Mouse (Mus musculus) limb, embryonic 15.5 days (tissue): ENCODE data around the gene Syngr4. TPM values are rescaled to one million over a fixed set of nuclear protein-coding genes. Genes with fewer than 3 reads are reported as not detected.
"Not testable (repeated sequence)": the region's sequence is repeated elsewhere in the genome, so short reads cannot be mapped to it uniquely, and the experiment has no call there.

Source experiments
- ATAC-seq: fragments of 200-750 bp; cut with Nextera tagmentation; 2 replicates; pipeline ENCODE4 v1.8.0; 2017; ENCODE audit warnings: low read depth, moderate TSS enrichment; ENCODE audit not compliant: insufficient number of reproducible peaks, low FRiP score, low TSS enrichment
- H3K27ac ChIP-seq: fragments of 300-500 bp; sonication (generic); 2 replicates; pipeline ENCODE4 v1.5.1; 2015; ENCODE audit warnings: moderate library complexity, mild to moderate bottlenecking, inconsistent platforms
- H3K27me3 ChIP-seq: fragments of 300-500 bp; sonication (generic); 2 replicates; pipeline ENCODE4 v1.6.1; 2015; ENCODE audit warnings: inconsistent platforms
- H3K36me3 ChIP-seq: fragments of 300-500 bp; sonication (generic); 2 replicates; pipeline ENCODE4 v1.6.1; 2015; ENCODE audit warnings: inconsistent platforms
- H3K4me1 ChIP-seq: fragments of 300-500 bp; sonication (generic); 2 replicates; pipeline ENCODE4 v1.6.1; 2015; ENCODE audit warnings: inconsistent platforms
- H3K4me2 ChIP-seq: fragments of 300-500 bp; sonication (generic); 2 replicates; pipeline ENCODE4 v1.6.1; 2015; ENCODE audit warnings: mild to moderate bottlenecking, inconsistent platforms
- H3K4me3 ChIP-seq: fragments of 300-500 bp; sonication (generic); 2 replicates; pipeline ENCODE4 v1.5.1; 2015; ENCODE audit warnings: mild to moderate bottlenecking, inconsistent platforms
- H3K9ac ChIP-seq: fragments of 300-500 bp; sonication (generic); 2 replicates; pipeline ENCODE4 v1.6.1; 2015; ENCODE audit warnings: inconsistent platforms
- H3K9me3 ChIP-seq: fragments of 300-500 bp; sonication (generic); 2 replicates; pipeline ENCODE4 v1.6.1; 2016; ENCODE audit warnings: inconsistent platforms
- WGBS: fragments of 180-500 bp; shearing (Covaris S2); methylation state at CpG from one replicate; pipeline ENCODE4 v1.1.7; 2015; 5-methylcytosine and 5-hydroxymethylcytosine counted together
- polyA plus RNA-seq: library from polyadenylated mRNA; unstranded; fragments of >200 nt; fragmentation: Nextera tagmentation; extraction: Ambion mirVana; gene quantifications from 2 replicates; pipeline ENCODE4 v1.2.1, GENCODE M21; 2015

The Syngr4 gene
- polyA plus RNA-seq = 0.49 and 0.86 TPM in 2 replicates

GRCm38 (mm10) chr7:45896517-45897257 lies at the start of gene Syngr4, which contains the start of gene Tmem143:
Gene Syngr4, minus strand, starts transcription at chr7:45896714.
Gene Tmem143, plus strand, starts transcription at chr7:45896941.
- ATAC-seq = peak; percentile 93
- Histone ChIP-seq H3K36me3 (no peaks in the 10 kb centered on the region), H3K27me3 (no peaks in the 10 kb centered on the region), H3K4me2 (peak within 1 kb of the TSS; percentile 88), H3K4me1 (peaks cover 9% of the 10 kb centered on the region; the same call in 1 of the 2 replicates), H3K27ac (peak within 1 kb of the TSS; percentile 84), H3K9me3 (no peaks in the 10 kb centered on the region), H3K9ac (peak within 1 kb of the TSS; percentile 48), H3K4me3 (peak within 1 kb of the TSS; percentile 55)
- WGBS = 1% methylated on average over 40 of the region's 40 CpGs

GRCm38 (mm10) chr7:45943280-45943679 lies 46.8 kb upstream of the Syngr4 start:
- not testable (repeated sequence) for ATAC-seq, H3K4me3 ChIP-seq, H3K27ac ChIP-seq, H3K9me3 ChIP-seq, H3K36me3 ChIP-seq, H3K27me3 ChIP-seq, H3K9ac ChIP-seq, H3K4me1 ChIP-seq, H3K4me2 ChIP-seq
- WGBS = 72% methylated on average over 1 of the region's 1 CpGs

- 83% methylated on average over 9 of the region's 9 CpGs for WGBS
- no peak overlapping the region for H3K9ac ChIP-seq
- H3K27ac ChIP-seq = no peak overlapping the region
- no peaks in the 10 kb centered on the region for H3K36me3 ChIP-seq
- no peak for ATAC-seq
- H3K4me3 ChIP-seq = no peak overlapping the region
- no peak overlapping the region for H3K4me2 ChIP-seq
- no peaks in the 10 kb centered on the region for H3K4me1 ChIP-seq
- no peaks in the 10 kb centered on the region for H3K9me3 ChIP-seq
- no peaks in the 10 kb centered on the region for H3K27me3 ChIP-seq
Observed at GRCm38 (mm10) chr7:45941986-45942385, 45.5 kb upstream of the Syngr4 start.

GRCm38 (mm10) chr7:45939836-45940235 lies 43.3 kb upstream of the Syngr4 start:
- Histone ChIP-seq H3K4me2 (no peak overlapping the region), H3K4me3 (no peak overlapping the region), H3K27ac (no peak overlapping the region), H3K27me3 (no peaks in the 10 kb centered on the region), H3K9me3 (no peaks in the 10 kb centered on the region), H3K36me3 (no peaks in the 10 kb centered on the region), H3K4me1 (no peaks in the 10 kb centered on the region), H3K9ac (no peak overlapping the region)
- 50% methylated on average over 2 of the region's 2 CpGs for WGBS
- no peak for ATAC-seq

GRCm38 (mm10) chr7:45935114-45935513 lies 38.6 kb upstream of the Syngr4 start:
- Histone ChIP-seq H3K27me3 (no peaks in the 10 kb centered on the region), H3K4me2 (no peak overlapping the region), H3K9ac (no peak overlapping the region), H3K4me1 (no peaks in the 10 kb centered on the region), H3K4me3 (no peak overlapping the region), H3K27ac (no peak overlapping the region), H3K36me3 (no peaks in the 10 kb centered on the region), H3K9me3 (no peaks in the 10 kb centered on the region)
- ATAC-seq = no peak
- WGBS = 19% methylated on average over 7 of the region's 7 CpGs

- H3K9me3 ChIP-seq, H3K9ac ChIP-seq, ATAC-seq, H3K27me3 ChIP-seq, H3K4me2 ChIP-seq, H3K36me3 ChIP-seq, H3K27ac ChIP-seq, H3K4me3 ChIP-seq, H3K4me1 ChIP-seq: not testable (repeated sequence)
- WGBS = 86% methylated on average over 12 of the region's 12 CpGs
Observed at GRCm38 (mm10) chr7:45933766-45934165, 37.3 kb upstream of the Syngr4 start.

GRCm38 (mm10) chr7:45929688-45930087 lies 33.2 kb upstream of the Syngr4 start:
- H3K9ac ChIP-seq = no peak overlapping the region
- peaks cover 19% of the 10 kb centered on the region for H3K27me3 ChIP-seq
- 72% methylated on average over 1 of the region's 1 CpGs for WGBS
- ATAC-seq = no peak
- H3K4me1 ChIP-seq = peaks cover 2% of the 10 kb centered on the region; the same call in 1 of the 2 replicates
- H3K36me3 ChIP-seq = no peaks in the 10 kb centered on the region
- H3K27ac ChIP-seq = no peak overlapping the region
- H3K4me3 ChIP-seq = no peak overlapping the region
- no peak overlapping the region for H3K4me2 ChIP-seq
- no peaks in the 10 kb centered on the region for H3K9me3 ChIP-seq

- peaks cover 19% of the 10 kb centered on the region for H3K27me3 ChIP-seq
- WGBS = 11% methylated on average over 19 of the region's 23 CpGs
- no peak overlapping the region for H3K4me3 ChIP-seq
- H3K9ac ChIP-seq = no peak overlapping the region
- peaks cover 11% of the 10 kb centered on the region for H3K4me1 ChIP-seq
- H3K4me2 ChIP-seq = 0 out of 2 replicates have a peak overlapping the region, but pooled peaks have one; percentile 8
- no peak for ATAC-seq
- no peak overlapping the region for H3K27ac ChIP-seq
- no peaks in the 10 kb centered on the region for H3K36me3 ChIP-seq
- H3K9me3 ChIP-seq = no peaks in the 10 kb centered on the region
Observed at GRCm38 (mm10) chr7:45928626-45929295, 32.2 kb upstream of the Syngr4 start.

- no peaks in the 10 kb centered on the region for H3K9me3 ChIP-seq
- H3K27ac ChIP-seq = peak overlapping the region; percentile 95
- no peak overlapping the region; the same call in 1 of the 2 replicates for H3K9ac ChIP-seq
- peak overlapping the region; percentile 67 for H3K4me2 ChIP-seq
- peak overlapping the region; percentile 43 for H3K4me3 ChIP-seq
- peaks cover 43% of the 10 kb centered on the region for H3K4me1 ChIP-seq
- H3K36me3 ChIP-seq = 0 out of 2 replicates have a peak, but pooled peaks cover 3% of the 10 kb centered on the region
- WGBS = 23% methylated on average over 14 of the region's 14 CpGs
- peaks cover 18% of the 10 kb centered on the region for H3K27me3 ChIP-seq
- ATAC-seq = no peak
Observed at GRCm38 (mm10) chr7:45924429-45924816, 27.9 kb upstream of the Syngr4 start.

- Histone ChIP-seq H3K27me3 (peaks cover 13% of the 10 kb centered on the region), H3K9me3 (no peaks in the 10 kb centered on the region), H3K4me1 (peaks cover 47% of the 10 kb centered on the region), H3K36me3 (peaks cover 8% of the 10 kb centered on the region; the same call in 1 of the 2 replicates), H3K4me2 (peak within 1 kb of the TSS; percentile 67), H3K4me3 (peak within 1 kb of the TSS; percentile 43), H3K27ac (peak within 1 kb of the TSS; percentile 95), H3K9ac (no peak within 1 kb of the TSS; the same call in 1 of the 2 replicates)
- peak; percentile 36 for ATAC-seq
- 10% methylated on average over 24 of the region's 24 CpGs for WGBS
Observed at GRCm38 (mm10) chr7:45923762-45924428, 27.4 kb upstream of the Syngr4 start, which contains the start of gene Ccdc114. Gene Ccdc114, plus strand, starts transcription at chr7:45924072.

- peak; percentile 86 for ATAC-seq
- Histone ChIP-seq H3K27me3 (peaks cover 11% of the 10 kb centered on the region), H3K9me3 (no peaks in the 10 kb centered on the region), H3K4me2 (peak overlapping the region; percentile 67), H3K9ac (no peak overlapping the region), H3K36me3 (peaks cover 11% of the 10 kb centered on the region; the same call in 1 of the 2 replicates), H3K27ac (peak overlapping the region; percentile 95), H3K4me1 (peaks cover 50% of the 10 kb centered on the region), H3K4me3 (peak overlapping the region; percentile 43)
- WGBS = under 1% methylated on average over 37 of the region's 37 CpGs
Observed at GRCm38 (mm10) chr7:45922928-45923761, 26.6 kb upstream of the Syngr4 start.
